Mouse (Mus musculus): ENCODE measurements around the gene Atn1. TPM values are rescaled to one million over a fixed set of nuclear protein-coding genes. Genes with fewer than 3 reads are reported as not detected.

Atn1 gene
- 0.56 TPM for polyA plus RNA-seq (2014; fragmentation: Illumina TruSeq; extraction: RNeasy Lipid Tissue Mini Kit (QIAGEN cat#74804); ENCODE audit: low read depth, low replicate concordance)

GRCm38 (mm10) chr6:124755831-124756595 is at the start of gene Atn1, which contains the start of gene Gm45234:
Gene Atn1, minus strand, starts transcription at chr6:124756524.
Gene Gm45234, minus strand, starts transcription at chr6:124756021.

GRCm38 (mm10) chr6:124779222-124779983 is 23.1 kb upstream of the Atn1 start, which contains the start of gene Lrrc23:
Gene Lrrc23, minus strand, starts transcription at chr6:124779727.

GRCm38 (mm10) chr6:124769101-124769765 is 12.9 kb upstream of the Atn1 start, which contains the start of gene Eno2:
Gene Eno2, minus strand, starts transcription at chr6:124769673.

GRCm38 (mm10) chr6:124740888-124741761 is 15.2 kb downstream of the Atn1 start, which contains the start of gene Grcc10:
Gene Grcc10, minus strand, starts transcription at chr6:124741374.

GRCm38 (mm10) chr6:124738511-124739023 is 17.8 kb downstream of the Atn1 start, which contains the start of gene Ptpn6:
Gene Ptpn6, minus strand, starts transcription at chr6:124738714.

GRCm38 (mm10) chr6:124711824-124712782 is 44.2 kb downstream of the Atn1 start, which contains the start of the genes Emg1 and Phb2:
Gene Emg1, minus strand, starts transcription at chr6:124712178.
Gene Phb2, plus strand, starts transcription at chr6:124712336.

Other genes starting within 250 kb of the Atn1 start
- 93.0 TPM for gene C1ra, start 244.1 kb downstream of the Atn1 start, polyA plus RNA-seq (2014; fragmentation: Illumina TruSeq; extraction: RNeasy Lipid Tissue Mini Kit (QIAGEN cat#74804); ENCODE audit: low read depth, low replicate concordance)
- gene C1s1, start 214.2 kb downstream of the Atn1 start, polyA plus RNA-seq (2014; fragmentation: Illumina TruSeq; extraction: RNeasy Lipid Tissue Mini Kit (QIAGEN cat#74804); ENCODE audit: low read depth, low replicate concordance) = 437 TPM
- not detected for gene C1rb, start 186.2 kb downstream of the Atn1 start, polyA plus RNA-seq (2014; fragmentation: Illumina TruSeq; extraction: RNeasy Lipid Tissue Mini Kit (QIAGEN cat#74804); ENCODE audit: low read depth, low replicate concordance)
- gene C1s2, start 120.4 kb downstream of the Atn1 start, polyA plus RNA-seq (2014; fragmentation: Illumina TruSeq; extraction: RNeasy Lipid Tissue Mini Kit (QIAGEN cat#74804); ENCODE audit: low read depth, low replicate concordance) = not detected
- gene Lpcat3, start 93.5 kb downstream of the Atn1 start, polyA plus RNA-seq (2014; fragmentation: Illumina TruSeq; extraction: RNeasy Lipid Tissue Mini Kit (QIAGEN cat#74804); ENCODE audit: low read depth, low replicate concordance) = 44.0 TPM
- gene Emg1, start 44.3 kb downstream of the Atn1 start, polyA plus RNA-seq (2014; fragmentation: Illumina TruSeq; extraction: RNeasy Lipid Tissue Mini Kit (QIAGEN cat#74804); ENCODE audit: low read depth, low replicate concordance) = 22.3 TPM
- 46.9 TPM for gene Phb2, start 44.2 kb downstream of the Atn1 start, polyA plus RNA-seq (2014; fragmentation: Illumina TruSeq; extraction: RNeasy Lipid Tissue Mini Kit (QIAGEN cat#74804); ENCODE audit: low read depth, low replicate concordance)
- gene Ptpn6, start 17.8 kb downstream of the Atn1 start, polyA plus RNA-seq (2014; fragmentation: Illumina TruSeq; extraction: RNeasy Lipid Tissue Mini Kit (QIAGEN cat#74804); ENCODE audit: low read depth, low replicate concordance) = 3.8 TPM
- 7.5 TPM for gene Grcc10, start 15.2 kb downstream of the Atn1 start, polyA plus RNA-seq (2014; fragmentation: Illumina TruSeq; extraction: RNeasy Lipid Tissue Mini Kit (QIAGEN cat#74804); ENCODE audit: low read depth, low replicate concordance)
- not detected for gene Gm45234, start 503 bp downstream of the Atn1 start, polyA plus RNA-seq (2014; fragmentation: Illumina TruSeq; extraction: RNeasy Lipid Tissue Mini Kit (QIAGEN cat#74804); ENCODE audit: low read depth, low replicate concordance)
- not detected for gene Eno2, start 13.1 kb upstream of the Atn1 start, polyA plus RNA-seq (2014; fragmentation: Illumina TruSeq; extraction: RNeasy Lipid Tissue Mini Kit (QIAGEN cat#74804); ENCODE audit: low read depth, low replicate concordance)
- gene Lrrc23, start 23.2 kb upstream of the Atn1 start, polyA plus RNA-seq (2014; fragmentation: Illumina TruSeq; extraction: RNeasy Lipid Tissue Mini Kit (QIAGEN cat#74804); ENCODE audit: low read depth, low replicate concordance) = not detected
- not detected for gene Spsb2, start 52.1 kb upstream of the Atn1 start, polyA plus RNA-seq (2014; fragmentation: Illumina TruSeq; extraction: RNeasy Lipid Tissue Mini Kit (QIAGEN cat#74804); ENCODE audit: low read depth, low replicate concordance)
- 50.1 TPM for gene Tpi1, start 57.8 kb upstream of the Atn1 start, polyA plus RNA-seq (2014; fragmentation: Illumina TruSeq; extraction: RNeasy Lipid Tissue Mini Kit (QIAGEN cat#74804); ENCODE audit: low read depth, low replicate concordance)
- gene Usp5, start 73.0 kb upstream of the Atn1 start, polyA plus RNA-seq (2014; fragmentation: Illumina TruSeq; extraction: RNeasy Lipid Tissue Mini Kit (QIAGEN cat#74804); ENCODE audit: low read depth, low replicate concordance) = 12.3 TPM
- gene Cdca3, start 73.0 kb upstream of the Atn1 start, polyA plus RNA-seq (2014; fragmentation: Illumina TruSeq; extraction: RNeasy Lipid Tissue Mini Kit (QIAGEN cat#74804); ENCODE audit: low read depth, low replicate concordance) = 0.90 TPM
- not detected for gene Gnb3, start 83.8 kb upstream of the Atn1 start, polyA plus RNA-seq (2014; fragmentation: Illumina TruSeq; extraction: RNeasy Lipid Tissue Mini Kit (QIAGEN cat#74804); ENCODE audit: low read depth, low replicate concordance)
- not detected for gene P3h3, start 101.2 kb upstream of the Atn1 start, polyA plus RNA-seq (2014; fragmentation: Illumina TruSeq; extraction: RNeasy Lipid Tissue Mini Kit (QIAGEN cat#74804); ENCODE audit: low read depth, low replicate concordance)
- not detected for gene Gpr162, start 107.5 kb upstream of the Atn1 start, polyA plus RNA-seq (2014; fragmentation: Illumina TruSeq; extraction: RNeasy Lipid Tissue Mini Kit (QIAGEN cat#74804); ENCODE audit: low read depth, low replicate concordance)
- 0.16 TPM for gene Cd4, start 131.7 kb upstream of the Atn1 start, polyA plus RNA-seq (2014; fragmentation: Illumina TruSeq; extraction: RNeasy Lipid Tissue Mini Kit (QIAGEN cat#74804); ENCODE audit: low read depth, low replicate concordance)
- not detected for gene Lag3, start 155.2 kb upstream of the Atn1 start, polyA plus RNA-seq (2014; fragmentation: Illumina TruSeq; extraction: RNeasy Lipid Tissue Mini Kit (QIAGEN cat#74804); ENCODE audit: low read depth, low replicate concordance)
- 344 TPM for gene Ptms, start 163.6 kb upstream of the Atn1 start, polyA plus RNA-seq (2014; fragmentation: Illumina TruSeq; extraction: RNeasy Lipid Tissue Mini Kit (QIAGEN cat#74804); ENCODE audit: low read depth, low replicate concordance)
- gene Mlf2, start 174.9 kb upstream of the Atn1 start, polyA plus RNA-seq (2014; fragmentation: Illumina TruSeq; extraction: RNeasy Lipid Tissue Mini Kit (QIAGEN cat#74804); ENCODE audit: low read depth, low replicate concordance) = 16.7 TPM
- gene Cops7a, start 209.0 kb upstream of the Atn1 start, polyA plus RNA-seq (2014; fragmentation: Illumina TruSeq; extraction: RNeasy Lipid Tissue Mini Kit (QIAGEN cat#74804); ENCODE audit: low read depth, low replicate concordance) = 16.8 TPM
- gene Pianp, start 240.2 kb upstream of the Atn1 start, polyA plus RNA-seq (2014; fragmentation: Illumina TruSeq; extraction: RNeasy Lipid Tissue Mini Kit (QIAGEN cat#74804); ENCODE audit: low read depth, low replicate concordance) = not detected